Mouse (Mus musculus): ENCODE results near the gene Zmynd10.

GRCm38 (mm10) chr9:107542721-107543120, 4.4 kb upstream of the Zmynd10 start:
- no peak for TF ChIP-seq CTCF (IDR thresholded peaks at IDR 0.05)
- TF ChIP-seq POLR2A (IDR thresholded peaks at IDR 0.05; ENCODE audit: insufficient read depth, low read depth, low read length) = no peak
- TF ChIP-seq EP300 (IDR thresholded peaks at IDR 0.05; ENCODE audit: insufficient read depth, low read depth, low read length) = no peak

All from heart, adult 2 months (tissue).